Mouse (Mus musculus): ENCODE measurements around the gene Zfp710. TPM values are rescaled to one million over a fixed set of nuclear protein-coding genes. Genes with fewer than 3 reads are reported as not detected.

Gene Zfp710
- total and polyA plus RNA-seq, 3 experiments: 7.6 to 16.2 (median 14.4) TPM

DNA sequence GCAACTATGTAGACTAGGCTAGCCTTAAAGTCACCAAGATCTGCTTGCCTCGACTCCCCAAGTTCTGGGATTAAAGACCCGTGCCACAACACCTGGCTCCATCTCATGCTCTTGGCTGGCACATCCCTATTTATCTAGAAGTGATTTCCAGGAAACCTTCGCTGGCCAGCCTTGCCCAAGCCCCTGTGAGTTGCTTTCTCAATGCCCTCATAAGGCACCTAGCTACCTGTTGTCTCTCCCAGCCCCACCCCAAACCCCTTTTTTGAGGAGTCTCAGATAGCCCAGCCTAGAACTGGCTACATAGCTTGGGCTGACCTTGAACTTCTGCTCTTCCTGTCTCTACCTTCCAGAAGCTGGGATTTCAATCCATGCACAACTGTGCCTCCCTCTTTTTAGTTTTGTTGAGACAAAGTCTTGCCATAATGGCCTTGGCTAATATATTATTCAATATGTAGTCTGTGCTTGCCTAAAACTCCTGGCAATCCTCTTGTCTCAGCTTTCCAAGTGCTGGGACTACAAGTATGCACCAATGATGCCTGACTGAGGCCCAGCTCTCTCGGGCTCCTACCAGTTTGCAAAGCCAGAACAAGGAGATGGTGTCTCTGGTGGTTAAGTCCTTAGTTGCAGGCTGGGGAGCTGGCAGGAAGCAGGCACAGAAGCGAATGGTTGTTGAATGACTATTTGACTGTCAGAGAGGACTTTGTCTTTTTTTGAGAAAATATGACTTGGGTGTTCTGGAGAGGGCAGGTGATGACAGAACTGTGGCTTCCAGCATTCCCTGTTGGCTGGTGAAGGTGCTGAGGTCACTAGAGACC is 786 bp upstream of the Zfp710 start (continued):
- no peak for TF ChIP-seq NRF1 (IDR thresholded peaks at IDR 0.05; ENCODE audit: low read depth, low read length)
- TF ChIP-seq NELFE (IDR thresholded peaks at IDR 0.05; ENCODE audit: low read depth, low read length): no peak
- TF ChIP-seq MAZ (IDR thresholded peaks at IDR 0.05; ENCODE audit: low read depth, low read length): no peak
- no peak for TF ChIP-seq ZMIZ1 (IDR thresholded peaks at IDR 0.05; ENCODE audit: low read depth, low read length)
- TF ChIP-seq SIN3A (IDR thresholded peaks at IDR 0.05; ENCODE audit: low read length): 0 out of 2 replicates have a peak, but pooled peaks have one; percentile 51
- TF ChIP-seq JUND (conservative IDR thresholded peaks at IDR 0.05; ENCODE audit: low read depth, low read length): peak; percentile 24; the same call in 1 of the 2 replicates
- TF ChIP-seq ETS1 (conservative IDR thresholded peaks at IDR 0.05; ENCODE audit: low read depth, low read length): 0 out of 2 replicates have a peak, but pooled peaks have one; percentile 14
- TF ChIP-seq USF1 (IDR thresholded peaks at IDR 0.05; ENCODE audit: low read depth, low read length): no peak
- TF ChIP-seq CTCF (conservative IDR thresholded peaks at IDR 0.05 in 1 of 2, IDR thresholded peaks at IDR 0.05 in 1 of 2; ENCODE audit: low read depth in 2 of 2, low read length in 2 of 2): peak; percentile 35 to 67; a peak in 3 of 4 replicates
- peak; percentile 53 for TF ChIP-seq SMC3 (IDR thresholded peaks at IDR 0.05; ENCODE audit: low read depth, low read length)
- no peak for TF ChIP-seq ZC3H11A (IDR thresholded peaks at IDR 0.05; ENCODE audit: low read depth, low read length)
- TF ChIP-seq MYC (IDR thresholded peaks at IDR 0.05; ENCODE audit: low read depth, low read length): no peak
- no peak for TF ChIP-seq POLR2A (IDR thresholded peaks at IDR 0.05; ENCODE audit: low read depth, low read length)
- TF ChIP-seq CHD2 (IDR thresholded peaks at IDR 0.05; ENCODE audit: low read length): no peak
- no peak for TF ChIP-seq UBTF (IDR thresholded peaks at IDR 0.05; ENCODE audit: low read depth, low read length)

DNA sequence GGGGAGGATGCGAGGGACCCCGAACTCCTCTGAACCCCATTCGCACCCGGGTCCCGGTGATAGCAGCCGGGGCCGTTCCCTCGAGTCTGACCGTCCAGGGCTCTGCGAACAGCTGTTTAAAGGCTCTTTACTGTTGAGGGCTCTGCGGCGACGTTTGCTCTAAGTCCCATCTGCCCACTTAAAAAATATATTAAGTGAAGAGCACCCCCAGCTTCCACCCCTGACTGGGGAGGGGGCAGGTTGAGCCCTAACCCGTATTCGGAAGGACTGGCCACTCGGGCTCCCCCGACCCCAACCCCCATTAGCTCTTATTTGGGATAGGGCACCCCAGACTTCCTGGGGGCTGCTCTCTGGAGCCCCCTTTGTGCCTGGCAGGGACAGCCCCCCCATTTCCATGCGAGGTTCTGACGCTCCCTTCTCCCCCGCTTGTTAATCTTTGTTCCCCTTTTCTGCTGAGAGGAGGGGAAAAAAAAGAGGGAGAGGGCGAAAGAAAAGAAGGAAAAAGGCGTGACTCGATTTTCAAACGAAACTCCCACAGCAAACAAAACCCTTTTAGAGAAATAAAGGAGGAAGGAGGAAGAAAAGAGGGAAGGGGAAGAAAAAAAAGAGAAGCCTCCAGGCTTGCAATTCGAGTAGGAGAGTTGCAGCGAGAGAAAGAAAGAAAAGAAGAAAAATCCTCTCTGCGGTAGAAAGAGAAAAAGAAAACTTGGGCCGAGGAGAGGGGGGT is 940 bp downstream of the Zfp710 start:
- peak overlapping the region; percentile 36 to 99 (median 60) for H3K4me3 ChIP-seq (replicated peaks in 1 of 3; ENCODE audit: low read depth in 2 of 3, low read length in 2 of 3, poor library complexity in 1 of 3)
- in situ Hi-C loops (cut with MboI; ENCODE audit: low pct_ligation_motif_present, low pct_unique_long_range_greater_than_20kb, low sequenced_read_pairs) (no loop called here), dilution Hi-C loops (cut with MboI; ENCODE audit: extremely low pct_ligation_motif_present, extremely low pct_unique_long_range_greater_than_20kb, low sequenced_read_pairs) (no loop called here)
- H3K27ac ChIP-seq (ENCODE audit: insufficient read depth, low read depth): peak overlapping the region; percentile 81
- no peak for TF ChIP-seq RCOR1 (conservative IDR thresholded peaks at IDR 0.05; ENCODE audit: low read depth, low read length)
- TF ChIP-seq SIN3A (IDR thresholded peaks at IDR 0.05; ENCODE audit: low read length): peak; percentile 70
- TF ChIP-seq KAT2A (IDR thresholded peaks at IDR 0.05; ENCODE audit: insufficient replicate concordance, low read length): 0 out of 2 replicates have a peak, but pooled peaks have one; percentile 19
- peak; percentile 52 for TF ChIP-seq BHLHE40 (IDR thresholded peaks at IDR 0.05; ENCODE audit: low read depth, low read length)
- TF ChIP-seq CHD2 (IDR thresholded peaks at IDR 0.05; ENCODE audit: low read length): peak; percentile 27; the same call in 1 of the 2 replicates
- TF ChIP-seq ZNF384 (IDR thresholded peaks at IDR 0.05; ENCODE audit: low read depth, low read length): peak; percentile 49; the same call in 1 of the 2 replicates
- TF ChIP-seq MAFK (IDR thresholded peaks at IDR 0.05; ENCODE audit: insufficient replicate concordance, low read length): peak; percentile 32; the same call in 1 of the 2 replicates
- TF ChIP-seq PAX5 (IDR thresholded peaks at IDR 0.05; ENCODE audit: low read length): no peak
- peaks cover 36% of the 10 kb centered on the region for H3K79me2 ChIP-seq (replicated peaks; ENCODE audit: control insufficient read depth, extremely low read depth, insufficient read depth, poor library complexity, severe bottlenecking)
- H3K9ac ChIP-seq (ENCODE audit: insufficient read depth, low read depth): peak overlapping the region; percentile 100
- peak; percentile 36 for DNase-seq (ENCODE audit: extremely low read depth)
- no peaks in the 10 kb centered on the region for H3K27me3 ChIP-seq (replicated peaks)
- H3K4me1 ChIP-seq (ENCODE audit: control insufficient read depth in 1 of 2, insufficient read depth in 2 of 2): peaks cover 4 to 30% of the 10 kb centered on the region in 2 experiments
- H3K4me2 ChIP-seq (ENCODE audit: insufficient read depth, low read depth, poor library complexity, severe bottlenecking): peak overlapping the region; percentile 74
- peaks cover 0 to 6% of the 10 kb centered on the region in 2 experiments for H3K36me3 ChIP-seq (replicated peaks in 1 of 2; ENCODE audit: control insufficient read depth in 1 of 2, insufficient read depth in 1 of 2, low read length in 1 of 2)
- no peaks in the 10 kb centered on the region for H3K9me3 ChIP-seq (replicated peaks; ENCODE audit: low read length)

All from CH12.LX (cell line).